Mouse (Mus musculus): Measurements from ENCODE around the gene Cd8a. TPM values are rescaled to one million over a fixed set of nuclear protein-coding genes. Genes with fewer than 3 reads are reported as not detected.

Gene Cd8a
- polyA plus RNA-seq, 1 experiment = not detected

- TF ChIP-seq GATA1 (IDR thresholded peaks at IDR 0.05; ENCODE audit: low read length) = no peak
- no peak for TF ChIP-seq TAL1 (IDR thresholded peaks at IDR 0.05; ENCODE audit: low read length)
- no peaks in the 10 kb centered on the region for H3K27me3 ChIP-seq (ENCODE audit: control insufficient read depth)
These were observed 8.4 kb downstream of the Cd8a start for GRCm38 (mm10) chr6:71381654-71382053.

GRCm38 (mm10) chr6:71390496-71390895 lies 17.3 kb downstream of the Cd8a start:
- H3K4me1 ChIP-seq (ENCODE audit: control insufficient read depth) = no peaks in the 10 kb centered on the region
- no peak overlapping the region for H3K4me3 ChIP-seq (replicated peaks)
- TF ChIP-seq TAL1 (IDR thresholded peaks at IDR 0.05; ENCODE audit: low read length) = no peak
- no peak for TF ChIP-seq GATA1 (IDR thresholded peaks at IDR 0.05; ENCODE audit: low read length)
- no peaks in the 10 kb centered on the region for H3K9me3 ChIP-seq (ENCODE audit: control insufficient read depth, low read length)
- H3K27me3 ChIP-seq (ENCODE audit: control insufficient read depth) = no peaks in the 10 kb centered on the region
- H3K36me3 ChIP-seq (ENCODE audit: control insufficient read depth) = peaks cover 61% of the 10 kb centered on the region

More at GRCm38 (mm10) chr6:71381654-71382053, 8.4 kb downstream of the Cd8a start:
- Histone ChIP-seq H3K36me3 (ENCODE audit: control insufficient read depth) (no peaks in the 10 kb centered on the region), H3K9me3 (ENCODE audit: control insufficient read depth, low read length) (no peaks in the 10 kb centered on the region), H3K4me3 (replicated peaks) (no peak overlapping the region), H3K4me1 (ENCODE audit: control insufficient read depth) (no peaks in the 10 kb centered on the region)

- no peak for TF ChIP-seq TAL1 (IDR thresholded peaks at IDR 0.05; ENCODE audit: low read length)
- TF ChIP-seq GATA1 (IDR thresholded peaks at IDR 0.05; ENCODE audit: low read length) = no peak
- peaks cover 79% of the 10 kb centered on the region for H3K36me3 ChIP-seq (ENCODE audit: control insufficient read depth)
These were observed 22.8 kb downstream of the Cd8a start for GRCm38 (mm10) chr6:71396016-71396415.

GRCm38 (mm10) chr6:71396761-71397160 lies 23.5 kb downstream of the Cd8a start:
- H3K27me3 ChIP-seq (ENCODE audit: control insufficient read depth) = no peaks in the 10 kb centered on the region
- peaks cover 73% of the 10 kb centered on the region for H3K36me3 ChIP-seq (ENCODE audit: control insufficient read depth)
- no peak overlapping the region for H3K4me3 ChIP-seq (replicated peaks)
- no peaks in the 10 kb centered on the region for H3K9me3 ChIP-seq (ENCODE audit: control insufficient read depth, low read length)
- TF ChIP-seq GATA1 (IDR thresholded peaks at IDR 0.05; ENCODE audit: low read length) (no peak), TAL1 (IDR thresholded peaks at IDR 0.05; ENCODE audit: low read length) (no peak)
- H3K4me1 ChIP-seq (ENCODE audit: control insufficient read depth) = no peaks in the 10 kb centered on the region

More at GRCm38 (mm10) chr6:71396016-71396415, 22.8 kb downstream of the Cd8a start:
- Histone ChIP-seq H3K4me3 (replicated peaks) (no peak overlapping the region), H3K9me3 (ENCODE audit: control insufficient read depth, low read length) (no peaks in the 10 kb centered on the region), H3K4me1 (ENCODE audit: control insufficient read depth) (no peaks in the 10 kb centered on the region), H3K27me3 (ENCODE audit: control insufficient read depth) (no peaks in the 10 kb centered on the region)

GRCm38 (mm10) chr6:71398829-71399609 lies 25.8 kb downstream of the Cd8a start:
- TF ChIP-seq TAL1 (IDR thresholded peaks at IDR 0.05; ENCODE audit: low read length) (no peak), GATA1 (IDR thresholded peaks at IDR 0.05; ENCODE audit: low read length) (no peak)
- Histone ChIP-seq H3K36me3 (ENCODE audit: control insufficient read depth) (peaks cover 55% of the 10 kb centered on the region), H3K27me3 (ENCODE audit: control insufficient read depth) (no peaks in the 10 kb centered on the region), H3K9me3 (ENCODE audit: control insufficient read depth, low read length) (no peaks in the 10 kb centered on the region), H3K4me1 (ENCODE audit: control insufficient read depth) (no peaks in the 10 kb centered on the region), H3K4me3 (replicated peaks) (no peak overlapping the region)

- H3K9me3 ChIP-seq (ENCODE audit: control insufficient read depth, low read length) = no peaks in the 10 kb centered on the region
- peaks cover 48% of the 10 kb centered on the region for H3K36me3 ChIP-seq (ENCODE audit: control insufficient read depth)
- TF ChIP-seq TAL1 (IDR thresholded peaks at IDR 0.05; ENCODE audit: low read length) (no peak), GATA1 (IDR thresholded peaks at IDR 0.05; ENCODE audit: low read length) (no peak)
- H3K4me3 ChIP-seq (replicated peaks) = no peak overlapping the region
- no peaks in the 10 kb centered on the region for H3K27me3 ChIP-seq (ENCODE audit: control insufficient read depth)
- peaks cover 12% of the 10 kb centered on the region for H3K4me1 ChIP-seq (ENCODE audit: control insufficient read depth)
These were observed 41.4 kb downstream of the Cd8a start for GRCm38 (mm10) chr6:71414624-71415023.

- peaks cover 4% of the 10 kb centered on the region for H3K4me1 ChIP-seq (ENCODE audit: control insufficient read depth)
- no peaks in the 10 kb centered on the region for H3K9me3 ChIP-seq (ENCODE audit: control insufficient read depth, low read length)
- TF ChIP-seq GATA1 (IDR thresholded peaks at IDR 0.05; ENCODE audit: low read length) (no peak), TAL1 (IDR thresholded peaks at IDR 0.05; ENCODE audit: low read length) (no peak)
- no peaks in the 10 kb centered on the region for H3K27me3 ChIP-seq (ENCODE audit: control insufficient read depth)
- peaks cover 47% of the 10 kb centered on the region for H3K36me3 ChIP-seq (ENCODE audit: control insufficient read depth)
- no peak overlapping the region for H3K4me3 ChIP-seq (replicated peaks)
These were observed 42.2 kb downstream of the Cd8a start for GRCm38 (mm10) chr6:71415446-71415845.

- Histone ChIP-seq H3K27me3 (ENCODE audit: control insufficient read depth) (no peaks in the 10 kb centered on the region), H3K36me3 (ENCODE audit: control insufficient read depth) (peaks cover 38% of the 10 kb centered on the region), H3K4me3 (replicated peaks) (no peak overlapping the region), H3K9me3 (ENCODE audit: control insufficient read depth, low read length) (no peaks in the 10 kb centered on the region), H3K4me1 (ENCODE audit: control insufficient read depth) (no peaks in the 10 kb centered on the region)
- TF ChIP-seq TAL1 (IDR thresholded peaks at IDR 0.05; ENCODE audit: low read length) (no peak), GATA1 (IDR thresholded peaks at IDR 0.05; ENCODE audit: low read length) (no peak)
These were observed 45.6 kb downstream of the Cd8a start for GRCm38 (mm10) chr6:71418874-71419273.

DNA sequence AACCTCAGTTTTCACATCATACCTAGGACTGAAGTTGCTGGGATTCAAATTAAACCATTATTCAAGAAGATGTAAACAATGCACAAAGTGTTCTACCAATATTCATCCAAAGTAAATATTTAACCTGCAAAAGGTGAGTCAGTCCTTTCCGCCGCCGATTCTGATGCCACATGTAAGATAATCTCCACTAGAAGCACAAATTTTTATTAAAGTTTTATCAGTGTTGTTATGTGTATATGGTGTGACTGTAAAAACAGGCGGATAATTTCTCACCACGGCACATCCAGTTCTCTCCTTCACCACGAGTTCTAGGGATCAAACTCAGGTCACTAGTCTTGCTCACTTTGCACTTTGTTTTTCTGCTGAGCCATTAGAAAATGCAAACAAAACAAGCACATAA lies 47.6 kb downstream of the Cd8a start:
- H3K4me3 ChIP-seq (replicated peaks) = no peak overlapping the region
- H3K4me1 ChIP-seq (ENCODE audit: control insufficient read depth) = no peaks in the 10 kb centered on the region
- H3K9me3 ChIP-seq (ENCODE audit: control insufficient read depth, low read length) = no peaks in the 10 kb centered on the region
- TF ChIP-seq GATA1 (IDR thresholded peaks at IDR 0.05; ENCODE audit: low read length) (no peak), TAL1 (IDR thresholded peaks at IDR 0.05; ENCODE audit: low read length) (no peak)
- peaks cover 33% of the 10 kb centered on the region for H3K36me3 ChIP-seq (ENCODE audit: control insufficient read depth)
- H3K27me3 ChIP-seq (ENCODE audit: control insufficient read depth) = no peaks in the 10 kb centered on the region

Measured in erythroblast, embryonic 14.5 days (primary cell).